Mouse (Mus musculus): ENCODE measurements at regions not wholly inside any gene's neighbourhood (a gene's known extent, or its start where the extent isn't known, plus 50 kb on each side); places are given as distances from the start of the nearest gene placed in this dataset.

GRCm38 (mm10) chr6:89238871-89239270 lies 123.5 kb downstream of the Plxna1 start:
- no peak for TF ChIP-seq CTCF (IDR thresholded peaks at IDR 0.05; ENCODE audit: low read depth)
- no peak overlapping the region for H3K4me2 ChIP-seq (ENCODE audit: low read depth)
- peak; percentile 24; the same call in 1 of the 2 replicates for ATAC-seq
- 0 out of 2 replicates have a peak overlapping the region, but pooled peaks have one; percentile 15 for H3K27ac ChIP-seq (ENCODE audit: low read depth, low read length)
- peaks cover 40% of the 10 kb centered on the region for H3K4me1 ChIP-seq (ENCODE audit: insufficient read depth)
- no peak overlapping the region for H3K4me3 ChIP-seq (ENCODE audit: low read depth, low read length)
- no peaks in the 10 kb centered on the region for H3K27me3 ChIP-seq (ENCODE audit: insufficient read depth, low read length)
- H3K9ac ChIP-seq, result no peak overlapping the region
- H3K36me3 ChIP-seq (ENCODE audit: insufficient read depth), result no peaks in the 10 kb centered on the region
- peak; percentile 56 for DNase-seq
- WGBS, result 34% methylated on average over 14 of the region's 14 CpGs
- H3K9me3 ChIP-seq (ENCODE audit: low read length), result no peaks in the 10 kb centered on the region

DNA sequence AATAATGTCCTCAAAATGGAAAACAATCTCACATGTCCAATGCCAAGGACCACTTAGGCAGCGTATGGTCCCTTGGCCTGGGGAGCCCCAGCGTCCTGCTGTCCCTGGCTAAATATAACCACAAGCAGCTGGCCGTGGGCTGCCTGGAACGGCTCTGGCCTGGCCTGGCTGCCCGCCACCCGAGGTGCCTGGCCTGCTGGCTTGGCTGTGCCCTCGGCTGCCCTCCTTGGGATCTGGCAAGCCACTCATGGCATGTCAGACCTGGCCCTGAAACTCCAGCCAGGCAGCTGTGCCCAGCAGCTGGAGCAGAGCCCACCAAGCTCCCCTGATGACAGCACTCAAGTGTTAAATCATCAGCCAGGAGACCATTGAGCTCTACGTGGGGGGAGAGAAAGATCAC lies 122.9 kb downstream of the Plxna1 start:
- peak; percentile 24 for DNase-seq
- 34% methylated on average over 8 of the region's 8 CpGs for WGBS
- TF ChIP-seq CTCF (IDR thresholded peaks at IDR 0.05; ENCODE audit: low read depth), result no peak
- Histone ChIP-seq H3K9ac (no peak overlapping the region), H3K4me1 (ENCODE audit: insufficient read depth) (peaks cover 40% of the 10 kb centered on the region), H3K4me3 (ENCODE audit: low read depth, low read length) (no peak overlapping the region), H3K36me3 (ENCODE audit: insufficient read depth) (no peaks in the 10 kb centered on the region), H3K27me3 (ENCODE audit: insufficient read depth, low read length) (no peaks in the 10 kb centered on the region), H3K27ac (ENCODE audit: low read depth, low read length) (peak overlapping the region; percentile 24), H3K4me2 (ENCODE audit: low read depth) (no peak overlapping the region), H3K9me3 (ENCODE audit: low read length) (no peaks in the 10 kb centered on the region)
- peak; percentile 12; the same call in 1 of the 2 replicates for ATAC-seq

DNA sequence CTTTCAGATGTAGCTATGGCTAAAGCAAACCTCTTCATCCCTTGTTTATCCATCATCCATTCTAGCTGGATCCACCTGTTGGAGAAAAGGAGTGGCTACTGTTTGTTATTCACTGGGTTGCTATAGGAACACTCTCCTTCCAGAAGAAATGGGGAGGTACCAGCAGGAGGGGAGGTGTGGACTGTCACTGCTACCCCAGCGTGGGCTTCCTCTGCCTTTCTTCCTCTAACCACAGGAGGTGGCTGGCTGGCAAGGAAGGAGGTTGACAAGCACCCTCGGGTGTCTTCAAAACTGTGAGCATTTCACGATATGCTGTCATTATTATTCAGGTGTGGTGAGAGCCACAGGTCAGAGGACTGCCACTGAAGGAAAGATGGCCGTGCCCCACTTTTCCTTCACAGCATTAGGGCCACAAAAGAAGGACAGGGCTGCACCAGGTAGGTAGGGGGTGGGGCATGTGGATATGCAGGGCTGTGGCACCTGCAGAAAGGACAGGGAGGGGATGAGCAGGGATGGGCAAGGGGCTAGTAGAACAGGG lies 122.2 kb downstream of the Plxna1 start:
- Histone ChIP-seq H3K4me3 (ENCODE audit: low read depth, low read length) (no peak overlapping the region), H3K4me2 (ENCODE audit: low read depth) (no peak overlapping the region), H3K9ac (no peak overlapping the region), H3K9me3 (ENCODE audit: low read length) (no peaks in the 10 kb centered on the region), H3K27me3 (ENCODE audit: insufficient read depth, low read length) (no peaks in the 10 kb centered on the region), H3K4me1 (ENCODE audit: insufficient read depth) (peaks cover 40% of the 10 kb centered on the region), H3K27ac (ENCODE audit: low read depth, low read length) (0 out of 2 replicates have a peak overlapping the region, but pooled peaks have one; percentile 24), H3K36me3 (ENCODE audit: insufficient read depth) (no peaks in the 10 kb centered on the region)
- DNase-seq (no peak), ATAC-seq (no peak)
- TF ChIP-seq CTCF (IDR thresholded peaks at IDR 0.05; ENCODE audit: low read depth), result no peak
- WGBS, result 27% methylated on average over 4 of the region's 4 CpGs

DNA sequence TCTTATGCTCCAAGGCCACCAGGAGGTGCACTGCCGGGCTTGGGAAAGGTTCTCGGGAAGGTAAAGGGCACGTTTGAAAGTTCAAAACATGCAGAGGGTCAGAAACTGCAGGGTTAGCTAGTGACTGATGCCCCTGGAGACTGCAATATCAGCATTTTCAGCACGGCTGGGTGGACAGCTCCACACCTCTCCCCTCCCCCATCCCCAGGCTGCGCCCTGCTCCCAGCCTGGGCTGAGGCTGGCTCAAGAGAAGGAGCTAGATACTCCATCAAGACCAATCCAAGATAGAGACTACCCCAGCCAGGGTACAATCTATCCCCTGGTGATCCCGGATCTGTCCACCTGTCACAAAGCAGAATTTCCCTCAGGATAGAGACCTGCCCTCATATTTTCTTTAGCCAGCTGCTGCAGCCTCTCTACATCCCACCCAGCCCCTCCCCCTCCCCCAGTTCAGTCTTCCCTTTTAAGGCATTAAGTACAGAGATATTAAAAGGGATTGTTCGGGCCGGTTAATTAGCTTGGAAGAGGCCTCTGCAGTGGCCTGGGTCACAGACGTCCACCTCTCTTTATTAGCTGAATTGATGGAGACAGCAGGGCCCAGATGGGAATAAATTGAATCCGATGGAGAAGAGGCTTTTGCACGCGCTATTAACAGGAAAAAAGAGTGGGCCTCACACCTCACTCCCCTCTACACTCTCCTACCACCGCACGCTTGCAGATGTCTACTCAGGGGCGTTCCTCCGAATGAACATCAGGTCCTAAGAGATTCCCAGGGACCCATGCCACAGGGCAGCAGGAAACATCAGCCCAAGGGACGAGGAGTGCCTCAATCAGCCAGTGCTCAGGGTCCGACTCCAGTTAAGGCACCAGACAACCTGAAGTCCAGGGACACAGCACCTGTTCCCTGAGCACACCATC lies 119.8 kb downstream of the Plxna1 start:
- Histone ChIP-seq H3K27ac (ENCODE audit: low read depth, low read length) (no peak overlapping the region), H3K36me3 (ENCODE audit: insufficient read depth) (no peaks in the 10 kb centered on the region), H3K4me3 (ENCODE audit: low read depth, low read length) (no peak overlapping the region), H3K9ac (no peak overlapping the region), H3K4me1 (ENCODE audit: insufficient read depth) (peaks cover 19% of the 10 kb centered on the region), H3K9me3 (ENCODE audit: low read length) (no peaks in the 10 kb centered on the region), H3K4me2 (ENCODE audit: low read depth) (no peak overlapping the region), H3K27me3 (ENCODE audit: insufficient read depth, low read length) (no peaks in the 10 kb centered on the region)
- WGBS, result 17% methylated on average over 18 of the region's 18 CpGs
- peak; percentile 20; the same call in 1 of the 2 replicates for TF ChIP-seq CTCF (IDR thresholded peaks at IDR 0.05; ENCODE audit: low read depth)
- DNase-seq (no peak), ATAC-seq (no peak)

DNA sequence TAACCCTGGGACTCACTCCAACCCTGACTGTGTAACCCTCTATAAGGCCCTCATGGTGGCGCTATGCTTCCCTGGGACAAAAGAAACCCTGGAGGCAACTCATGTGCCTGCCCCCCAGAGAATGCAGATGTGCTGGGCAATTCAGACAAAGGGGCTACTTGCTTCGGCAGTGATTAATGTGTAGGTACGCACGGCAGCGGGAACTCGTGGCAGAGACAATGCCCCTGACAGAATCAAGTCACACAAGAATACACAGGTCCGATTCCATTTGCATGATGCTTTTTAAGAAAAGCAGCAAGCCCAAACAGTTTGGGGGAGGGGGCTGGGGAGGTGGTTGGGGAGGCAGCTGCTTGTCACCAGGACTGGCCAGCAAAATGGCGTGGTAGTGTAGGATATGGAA lies 116.9 kb downstream of the Plxna1 start:
- H3K36me3 ChIP-seq (ENCODE audit: insufficient read depth), result no peaks in the 10 kb centered on the region
- 45% methylated on average over 8 of the region's 8 CpGs for WGBS
- DNase-seq (no peak), ATAC-seq (no peak)
- no peak overlapping the region for H3K27ac ChIP-seq (ENCODE audit: low read depth, low read length)
- TF ChIP-seq CTCF (IDR thresholded peaks at IDR 0.05; ENCODE audit: low read depth), result no peak
- no peak overlapping the region for H3K9ac ChIP-seq
- no peak overlapping the region for H3K4me3 ChIP-seq (ENCODE audit: low read depth, low read length)
- no peaks in the 10 kb centered on the region for H3K4me1 ChIP-seq (ENCODE audit: insufficient read depth)
- no peaks in the 10 kb centered on the region for H3K27me3 ChIP-seq (ENCODE audit: insufficient read depth, low read length)
- H3K4me2 ChIP-seq (ENCODE audit: low read depth), result no peak overlapping the region
- H3K9me3 ChIP-seq (ENCODE audit: low read length), result no peaks in the 10 kb centered on the region

DNA sequence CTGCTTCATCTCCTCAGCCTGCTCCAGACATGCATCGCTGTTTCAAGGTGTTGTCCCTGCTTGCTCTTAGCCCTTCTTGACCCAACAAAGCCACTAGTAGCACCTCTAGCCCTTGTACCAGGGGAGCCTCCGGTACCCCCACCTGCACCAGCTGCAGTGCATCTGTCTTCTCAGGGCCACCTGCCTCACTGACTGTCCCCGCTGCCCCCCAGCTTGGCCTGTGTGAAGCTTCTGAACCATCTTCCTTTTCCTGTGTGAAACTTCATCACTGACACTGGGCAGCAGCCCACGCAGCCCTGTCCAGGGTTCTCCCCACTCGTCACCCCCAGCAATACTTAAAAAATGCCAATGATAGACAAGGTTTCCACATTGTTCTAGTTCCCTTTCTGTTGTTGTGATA lies 116.2 kb downstream of the Plxna1 start:
- 95% methylated on average over 5 of the region's 5 CpGs for WGBS
- H3K4me3 ChIP-seq (ENCODE audit: low read depth, low read length), result no peak overlapping the region
- no peaks in the 10 kb centered on the region for H3K27me3 ChIP-seq (ENCODE audit: insufficient read depth, low read length)
- H3K27ac ChIP-seq (ENCODE audit: low read depth, low read length), result no peak overlapping the region
- no peaks in the 10 kb centered on the region for H3K9me3 ChIP-seq (ENCODE audit: low read length)
- H3K4me2 ChIP-seq (ENCODE audit: low read depth), result no peak overlapping the region
- H3K4me1 ChIP-seq (ENCODE audit: insufficient read depth), result no peaks in the 10 kb centered on the region
- H3K9ac ChIP-seq, result no peak overlapping the region
- DNase-seq, result no peak
- TF ChIP-seq CTCF (IDR thresholded peaks at IDR 0.05; ENCODE audit: low read depth), result no peak
- no peak for ATAC-seq
- H3K36me3 ChIP-seq (ENCODE audit: insufficient read depth), result no peaks in the 10 kb centered on the region

DNA sequence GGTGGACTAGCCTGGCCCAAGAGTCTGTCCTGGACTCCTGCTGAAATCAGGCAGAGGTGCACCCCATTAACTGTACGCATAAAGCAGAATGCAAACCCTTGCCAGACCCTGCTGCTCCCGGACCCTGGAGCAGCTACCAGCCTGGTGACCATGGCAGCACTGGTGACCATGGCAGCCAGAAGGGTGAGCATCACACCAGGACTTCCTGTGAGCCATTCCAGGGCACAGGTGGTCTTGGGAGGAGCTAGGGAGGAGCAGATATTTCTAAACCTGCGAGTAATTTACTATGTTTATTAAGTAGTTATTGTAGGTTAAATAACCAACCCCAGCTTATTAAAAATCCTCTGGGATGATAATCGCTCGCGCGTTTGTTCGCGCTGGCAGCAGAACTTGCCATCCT lies 113.8 kb downstream of the Plxna1 start:
- no peak overlapping the region for H3K9ac ChIP-seq
- DNase-seq (no peak), ATAC-seq (no peak)
- no peaks in the 10 kb centered on the region for H3K9me3 ChIP-seq (ENCODE audit: low read length)
- H3K27ac ChIP-seq (ENCODE audit: low read depth, low read length), result no peak overlapping the region
- 85% methylated on average over 9 of the region's 9 CpGs for WGBS
- H3K36me3 ChIP-seq (ENCODE audit: insufficient read depth), result no peaks in the 10 kb centered on the region
- no peak overlapping the region for H3K4me2 ChIP-seq (ENCODE audit: low read depth)
- H3K4me3 ChIP-seq (ENCODE audit: low read depth, low read length), result no peak overlapping the region
- H3K27me3 ChIP-seq (ENCODE audit: insufficient read depth, low read length), result no peaks in the 10 kb centered on the region
- H3K4me1 ChIP-seq (ENCODE audit: insufficient read depth), result no peaks in the 10 kb centered on the region
- TF ChIP-seq CTCF (IDR thresholded peaks at IDR 0.05; ENCODE audit: low read depth), result no peak
